Mouse (Mus musculus) brain, embryonic 14.5 days (tissue): ENCODE results near the gene Krtcap2. TPM values are rescaled to one million over a fixed set of nuclear protein-coding genes. Genes with fewer than 3 reads are reported as not detected.
A peak's percentile ranks its signal among the peaks of the same experiment; 100 is the strongest.

Experiments used
- DNase-seq: peaks from one replicate; pipeline ENCODE4 v3.0.0-alpha.2; 2011; ENCODE audit warnings: low read depth
- CTCF ChIP-seq: fragments of 200-500 bp; IDR thresholded peaks from 2 replicates; pipeline ENCODE4 v1.5.1; 2012; ENCODE audit warnings: inconsistent platforms, mild to moderate bottlenecking, moderate library complexity, borderline replicate concordance; ENCODE audit not compliant: insufficient read depth, insufficient read length; ENCODE audit errors: extremely low read depth
- POLR2A ChIP-seq: fragments of 200-500 bp; IDR thresholded peaks from 2 replicates; pipeline ENCODE4 v1.6.1; 2012; ENCODE audit warnings: mild to moderate bottlenecking, inconsistent platforms, borderline replicate concordance; ENCODE audit not compliant: poor library complexity, insufficient read depth, insufficient read length, severe bottlenecking; ENCODE audit errors: extremely low read depth
- polyA plus RNA-seq: library from polyadenylated mRNA; depleted of rRNA; stranded (reverse); fragments of >200 nt; gene quantifications from 2 replicates; pipeline ENCODE4 v1.2.3, GENCODE M21; 2012

Gene Krtcap2
- polyA plus RNA-seq, 1 experiment, result 86.7 TPM

GRCm38 (mm10) chr3:89246261-89247100 lies 715 bp downstream of the Krtcap2 start, which contains the start of gene Trim46:
Gene Trim46, minus strand, starts transcription at chr3:89246309.
- peak; percentile 18; the same call in 1 of the 2 replicates for TF ChIP-seq POLR2A
- TF ChIP-seq CTCF, result peak; percentile 96
- peak; percentile 97 for DNase-seq

- no peak for DNase-seq
- TF ChIP-seq POLR2A, result no peak
- no peak for TF ChIP-seq CTCF
These were observed 1.7 kb downstream of the Krtcap2 start for GRCm38 (mm10) chr3:89247466-89247865.

- TF ChIP-seq CTCF (peak; percentile 63), POLR2A (no peak)
- DNase-seq, result peak; percentile 62
These were observed 4.8 kb downstream of the Krtcap2 start for GRCm38 (mm10) chr3:89250435-89251040.

- TF ChIP-seq CTCF (no peak), POLR2A (no peak)
- no peak for DNase-seq
These were observed 5.7 kb downstream of the Krtcap2 start for GRCm38 (mm10) chr3:89251365-89251895.

- TF ChIP-seq POLR2A (no peak), CTCF (no peak)
These were observed 9.2 kb downstream of the Krtcap2 start for GRCm38 (mm10) chr3:89254994-89255393.

GRCm38 (mm10) chr3:89256177-89256576 lies 10.4 kb downstream of the Krtcap2 start:
- no peak for DNase-seq
- TF ChIP-seq POLR2A (no peak), CTCF (no peak)

More at GRCm38 (mm10) chr3:89254994-89255393, 9.2 kb downstream of the Krtcap2 start:
- no peak for DNase-seq

- TF ChIP-seq POLR2A (no peak), CTCF (no peak)
- DNase-seq, result no peak
These were observed 13.3 kb downstream of the Krtcap2 start, which contains the start of gene Dpm3 for GRCm38 (mm10) chr3:89259076-89259475. Gene Dpm3, plus strand, starts transcription at chr3:89259358.

- TF ChIP-seq POLR2A (no peak), CTCF (no peak)
- no peak for DNase-seq
These were observed 14.4 kb downstream of the Krtcap2 start for GRCm38 (mm10) chr3:89260211-89260610.

GRCm38 (mm10) chr3:89262417-89262816 lies 16.7 kb downstream of the Krtcap2 start:
- no peak for DNase-seq
- no peak for TF ChIP-seq CTCF
- no peak for TF ChIP-seq POLR2A

GRCm38 (mm10) chr3:89266439-89266893 lies 20.7 kb downstream of the Krtcap2 start:
- TF ChIP-seq POLR2A (peak; percentile 64; the same call in 1 of the 2 replicates), CTCF (no peak)
- DNase-seq, result peak; percentile 95

- TF ChIP-seq CTCF (no peak), POLR2A (no peak)
- no peak for DNase-seq
These were observed 23.1 kb downstream of the Krtcap2 start for GRCm38 (mm10) chr3:89268916-89269315.

GRCm38 (mm10) chr3:89270051-89270755 lies 24.4 kb downstream of the Krtcap2 start, which contains the start of gene Slc50a1:
Gene Slc50a1, minus strand, starts transcription at chr3:89270570.
- TF ChIP-seq POLR2A (peak; percentile 49; the same call in 1 of the 2 replicates), CTCF (peak; percentile 35; the same call in 1 of the 2 replicates)
- peak; percentile 88 for DNase-seq
